Mouse (Mus musculus) hindbrain, embryonic 10.5 days (tissue): Measurements from ENCODE around the gene Prkar2a. TPM values are rescaled to one million over a fixed set of nuclear protein-coding genes. Genes with fewer than 3 reads are reported as not detected.

Experiments
- DNase-seq: peaks from one replicate; pipeline ENCODE4 v3.0.0-alpha.2; 2017; ENCODE audit warnings: low spot score
- H3K27ac ChIP-seq: fragments of 300-500 bp; sonication (generic); 2 replicates; pipeline ENCODE4 v1.5.1; 2016; ENCODE audit warnings: mild to moderate bottlenecking, moderate library complexity
- H3K27me3 ChIP-seq: fragments of 300-500 bp; sonication (generic); 2 replicates; pipeline ENCODE4 v1.6.1; 2016; ENCODE audit warnings: mild to moderate bottlenecking; ENCODE audit not compliant: poor library complexity, insufficient read depth, severe bottlenecking
- H3K36me3 ChIP-seq: fragments of 300-500 bp; sonication (generic); 2 replicates; pipeline ENCODE4 v1.6.1; 2016; ENCODE audit warnings: mild to moderate bottlenecking, moderate library complexity
- H3K4me1 ChIP-seq: fragments of 300-500 bp; sonication (generic); replicated peaks from 2 replicates; pipeline ENCODE4 v1.6.1; 2016; ENCODE audit warnings: mild to moderate bottlenecking
- H3K4me3 ChIP-seq: fragments of 300-500 bp; sonication (generic); 2 replicates; pipeline ENCODE4 v1.5.1; 2016; ENCODE audit warnings: mild to moderate bottlenecking, moderate library complexity
- H3K9me3 ChIP-seq: fragments of 300-500 bp; sonication (generic); 2 replicates; pipeline ENCODE4 v1.6.1; 2016; ENCODE audit warnings: mild to moderate bottlenecking, moderate library complexity
- WGBS: fragments of 180-500 bp; shearing (Covaris S2); methylation state at CpG from one replicate; pipeline ENCODE4 v1.1.7; 2016; 5-methylcytosine and 5-hydroxymethylcytosine counted together
- polyA plus RNA-seq: library from polyadenylated mRNA; unstranded; fragments of >200 nt; fragmentation: Nextera tagmentation; extraction: Ambion mirVana; gene quantifications from 2 replicates; pipeline ENCODE4 v1.2.1, GENCODE M21; 2016

Prkar2a gene
- polyA plus RNA-seq, 1 experiment from 2014 or later: 35.0 TPM

DNA sequence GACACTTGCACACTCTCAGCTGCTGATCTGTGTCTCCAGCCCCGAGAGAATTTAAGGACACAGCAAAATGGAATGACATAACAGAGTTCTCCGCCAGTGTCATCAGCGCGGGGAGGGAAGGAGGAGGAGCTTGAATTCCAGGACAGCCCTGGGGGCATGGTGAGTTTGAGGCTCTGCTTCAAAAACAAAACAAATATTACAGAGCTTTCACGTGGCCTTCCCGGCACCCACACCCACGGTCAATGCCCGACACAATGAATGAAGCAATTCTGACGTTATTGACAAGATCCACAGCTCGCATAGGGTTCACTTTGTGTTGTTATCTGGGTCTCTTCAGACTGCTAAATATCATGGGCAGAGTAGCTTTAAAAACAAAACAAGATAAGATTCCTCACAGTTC is 75.9 kb downstream of the Prkar2a start:
- 79% methylated on average over 10 of the region's 10 CpGs for WGBS
- no peak overlapping the region for H3K27ac ChIP-seq
- no peaks in the 10 kb centered on the region for H3K4me1 ChIP-seq
- H3K27me3 ChIP-seq: no peaks in the 10 kb centered on the region
- no peaks in the 10 kb centered on the region for H3K36me3 ChIP-seq
- DNase-seq: no peak
- H3K9me3 ChIP-seq: no peaks in the 10 kb centered on the region; the same call in 1 of the 2 replicates
- H3K4me3 ChIP-seq: no peak overlapping the region

- Histone ChIP-seq H3K9me3 (peaks cover 4% of the 10 kb centered on the region; the same call in 1 of the 2 replicates), H3K4me3 (no peak overlapping the region), H3K27me3 (no peaks in the 10 kb centered on the region), H3K36me3 (no peaks in the 10 kb centered on the region), H3K4me1 (peaks cover 7% of the 10 kb centered on the region), H3K27ac (no peak overlapping the region)
- 88% methylated on average over 4 of the region's 4 CpGs for WGBS
- DNase-seq: no peak
Observed at GRCm38 (mm10) chr9:108776614-108777013, 87.5 kb downstream of the Prkar2a start.

GRCm38 (mm10) chr9:108777276-108777675 is 88.2 kb downstream of the Prkar2a start:
- H3K4me1 ChIP-seq: peaks cover 14% of the 10 kb centered on the region
- 86% methylated on average over 4 of the region's 4 CpGs for WGBS

GRCm38 (mm10) chr9:108780959-108781358 is 91.8 kb downstream of the Prkar2a start:
- no peaks in the 10 kb centered on the region for H3K27me3 ChIP-seq
- peaks cover 42% of the 10 kb centered on the region for H3K4me1 ChIP-seq
- 0 out of 2 replicates have a peak, but pooled peaks cover under 1% of the 10 kb centered on the region for H3K36me3 ChIP-seq
- no peak for DNase-seq
- H3K4me3 ChIP-seq: no peak overlapping the region
- no peaks in the 10 kb centered on the region for H3K9me3 ChIP-seq
- WGBS: 73% methylated on average over 5 of the region's 5 CpGs
- H3K27ac ChIP-seq: no peak overlapping the region

More at GRCm38 (mm10) chr9:108777276-108777675, 88.2 kb downstream of the Prkar2a start:
- Histone ChIP-seq H3K4me3 (no peak overlapping the region), H3K36me3 (no peaks in the 10 kb centered on the region), H3K27me3 (no peaks in the 10 kb centered on the region), H3K9me3 (peaks cover 3% of the 10 kb centered on the region; the same call in 1 of the 2 replicates), H3K27ac (no peak overlapping the region)
- DNase-seq: no peak

DNA sequence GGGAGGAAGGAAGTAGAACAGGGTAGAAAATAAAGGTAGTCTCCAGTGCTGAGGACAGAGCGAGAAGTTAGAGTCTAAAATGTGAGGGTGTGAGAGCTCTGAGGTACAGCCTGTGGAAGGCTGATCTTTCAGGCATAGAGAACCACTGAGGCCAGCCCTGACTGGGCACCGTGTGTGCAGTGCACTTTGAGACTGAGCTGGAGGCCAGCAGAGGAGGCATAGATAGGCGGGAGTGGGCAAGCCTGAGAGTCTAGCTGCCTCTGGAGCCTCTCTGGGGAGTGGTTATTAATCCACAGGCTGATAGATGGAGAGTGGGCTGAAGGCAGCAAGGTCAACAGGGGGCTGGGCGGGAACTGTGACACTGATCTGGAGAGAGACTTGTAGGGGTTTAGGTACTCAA is 92.8 kb downstream of the Prkar2a start:
- WGBS: 68% methylated on average over 4 of the region's 4 CpGs
- peaks cover 52% of the 10 kb centered on the region for H3K4me1 ChIP-seq
- peaks cover 9% of the 10 kb centered on the region for H3K36me3 ChIP-seq
- H3K4me3 ChIP-seq: no peak overlapping the region
- H3K27ac ChIP-seq: peak overlapping the region; percentile 99
- no peaks in the 10 kb centered on the region for H3K9me3 ChIP-seq
- no peaks in the 10 kb centered on the region for H3K27me3 ChIP-seq
- DNase-seq: no peak

DNA sequence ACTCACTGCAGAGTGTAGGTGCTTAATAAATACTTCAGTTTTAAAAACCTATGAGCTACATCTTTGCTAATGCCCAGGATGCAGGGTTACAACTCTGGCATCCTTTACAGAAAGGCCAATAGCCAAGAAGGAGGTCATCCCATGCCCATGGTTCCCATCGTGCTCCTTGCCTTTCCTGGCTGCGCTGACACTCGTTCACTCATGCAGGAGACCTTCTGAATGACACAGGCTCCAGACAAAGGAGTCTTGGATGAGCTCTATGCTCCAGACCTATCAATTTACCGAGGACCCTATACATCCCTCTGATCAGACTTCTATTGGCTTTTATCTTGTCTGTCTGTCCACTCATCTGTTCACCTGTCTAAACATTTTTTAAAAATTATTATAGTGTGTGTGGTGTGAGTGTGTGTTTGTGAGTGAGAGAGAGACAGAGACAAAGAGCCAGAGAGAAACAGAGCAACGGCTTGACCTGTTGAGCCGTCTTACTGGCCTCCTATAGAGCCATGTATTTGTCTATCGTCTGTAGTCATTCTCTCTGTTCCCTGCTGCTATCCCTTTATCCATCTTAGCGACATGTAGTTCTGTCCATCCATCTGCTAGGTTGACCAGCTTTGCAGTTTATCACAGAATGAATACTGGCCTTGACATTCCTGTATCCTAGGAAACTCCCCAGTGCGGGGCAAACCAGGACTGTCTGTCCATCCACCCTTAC is 93.9 kb downstream of the Prkar2a start:
- H3K4me3 ChIP-seq: peak overlapping the region; percentile 96
- DNase-seq: peak; percentile 32
- no peaks in the 10 kb centered on the region for H3K27me3 ChIP-seq
- peaks cover 20% of the 10 kb centered on the region for H3K36me3 ChIP-seq
- peaks cover 63% of the 10 kb centered on the region for H3K4me1 ChIP-seq
- WGBS: 16% methylated on average over 9 of the region's 9 CpGs
- peak overlapping the region; percentile 99 for H3K27ac ChIP-seq
- no peaks in the 10 kb centered on the region for H3K9me3 ChIP-seq

- Histone ChIP-seq H3K9me3 (no peaks in the 10 kb centered on the region), H3K4me3 (peak within 1 kb of the TSS; percentile 96), H3K27ac (peak within 1 kb of the TSS; percentile 99), H3K4me1 (peaks cover 71% of the 10 kb centered on the region), H3K36me3 (peaks cover 28% of the 10 kb centered on the region), H3K27me3 (no peaks in the 10 kb centered on the region)
- peak; percentile 99 for DNase-seq
- under 1% methylated on average over 56 of the region's 56 CpGs for WGBS
Observed at GRCm38 (mm10) chr9:108783548-108784463, 94.7 kb downstream of the Prkar2a start, which contains the start of gene Ip6k2. TSS of gene Ip6k2 (plus strand) at chr9:108783796.

DNA sequence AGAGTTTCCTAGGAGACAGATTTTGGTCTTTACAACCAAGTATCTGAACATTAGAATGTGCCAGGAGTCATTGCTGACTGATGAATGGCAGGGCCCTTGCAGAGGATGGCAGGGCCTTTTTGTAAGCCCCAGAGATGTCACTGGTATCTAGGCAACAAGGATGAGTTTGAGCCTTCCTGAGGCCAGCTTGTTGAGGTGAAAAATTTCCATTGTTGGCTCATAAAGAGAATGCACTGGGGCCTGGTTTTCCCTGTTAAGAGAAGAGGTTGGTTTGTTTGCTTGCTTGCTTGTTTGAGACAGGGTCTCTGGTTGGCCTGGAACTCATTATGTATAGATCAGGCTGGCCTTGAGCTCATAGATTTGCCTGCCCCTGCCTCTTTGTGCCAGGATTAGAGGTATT is 96.3 kb downstream of the Prkar2a start:
- H3K27me3 ChIP-seq: no peaks in the 10 kb centered on the region
- peak; percentile 53 for DNase-seq
- peak overlapping the region; percentile 99 for H3K27ac ChIP-seq
- no peaks in the 10 kb centered on the region for H3K9me3 ChIP-seq
- H3K36me3 ChIP-seq: peaks cover 33% of the 10 kb centered on the region
- H3K4me3 ChIP-seq: peak overlapping the region; percentile 96
- H3K4me1 ChIP-seq: peaks cover 85% of the 10 kb centered on the region

GRCm38 (mm10) chr9:108786494-108786893 is 97.4 kb downstream of the Prkar2a start:
- Histone ChIP-seq H3K27me3 (no peaks in the 10 kb centered on the region), H3K4me3 (peak overlapping the region; percentile 96), H3K9me3 (no peaks in the 10 kb centered on the region), H3K27ac (no peak overlapping the region), H3K36me3 (peaks cover 33% of the 10 kb centered on the region), H3K4me1 (peaks cover 81% of the 10 kb centered on the region)
- DNase-seq: no peak
- WGBS: 96% methylated on average over 1 of the region's 1 CpGs

GRCm38 (mm10) chr9:108787080-108787479 is 98.0 kb downstream of the Prkar2a start:
- H3K9me3 ChIP-seq: no peaks in the 10 kb centered on the region
- peaks cover 81% of the 10 kb centered on the region for H3K4me1 ChIP-seq
- H3K36me3 ChIP-seq: peaks cover 33% of the 10 kb centered on the region
- H3K27ac ChIP-seq: no peak overlapping the region
- H3K27me3 ChIP-seq: no peaks in the 10 kb centered on the region
- no peak overlapping the region for H3K4me3 ChIP-seq
- no peak for DNase-seq
- WGBS: 90% methylated on average over 2 of the region's 2 CpGs

DNA sequence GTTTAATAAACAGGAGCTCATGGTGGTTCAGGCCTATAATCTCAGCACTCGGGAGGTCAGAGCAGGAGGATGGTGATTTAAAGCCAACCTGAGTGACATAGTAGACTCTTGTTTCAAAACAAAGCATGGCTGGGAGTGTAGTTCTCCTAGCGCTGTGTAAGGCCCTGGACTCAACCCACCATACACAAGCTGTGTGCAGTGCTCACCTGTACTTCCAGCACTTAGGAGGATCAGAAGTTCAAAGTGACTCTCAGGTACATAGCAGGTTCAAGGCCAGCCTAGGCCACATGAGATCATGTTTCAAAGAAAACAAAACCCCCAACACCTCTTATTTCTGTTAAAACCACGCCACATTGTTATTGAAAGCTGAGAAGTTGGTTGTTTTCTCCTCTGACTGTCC is 99.6 kb downstream of the Prkar2a start:
- no peaks in the 10 kb centered on the region for H3K9me3 ChIP-seq
- no peak overlapping the region for H3K4me3 ChIP-seq
- H3K36me3 ChIP-seq: peaks cover 37% of the 10 kb centered on the region
- peaks cover 76% of the 10 kb centered on the region for H3K4me1 ChIP-seq
- DNase-seq: no peak
- WGBS: 75% methylated on average over 3 of the region's 3 CpGs
- H3K27ac ChIP-seq: no peak overlapping the region
- no peaks in the 10 kb centered on the region for H3K27me3 ChIP-seq

DNA sequence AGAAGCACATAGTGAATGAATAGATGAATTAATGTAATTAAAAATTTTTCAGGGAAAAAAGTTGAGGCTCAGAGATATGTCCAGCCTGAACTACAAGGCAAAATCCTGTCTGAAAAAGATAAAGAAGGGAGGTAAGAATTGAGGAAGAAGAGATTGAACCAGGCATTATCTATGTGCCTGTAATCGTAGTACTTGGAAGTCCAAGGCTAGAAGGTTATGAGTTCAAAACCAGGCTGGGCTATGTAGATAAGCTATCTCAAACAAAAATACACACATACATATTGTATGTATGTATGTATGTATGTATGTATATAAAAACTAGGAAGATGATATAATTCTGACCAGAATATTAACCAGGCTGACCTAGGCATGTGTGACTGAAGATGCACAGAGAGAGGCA is 103.2 kb downstream of the Prkar2a start:
- H3K4me1 ChIP-seq: peaks cover 77% of the 10 kb centered on the region
- peaks cover 46% of the 10 kb centered on the region for H3K36me3 ChIP-seq
- no peaks in the 10 kb centered on the region for H3K27me3 ChIP-seq
- DNase-seq: no peak
- H3K9me3 ChIP-seq: no peaks in the 10 kb centered on the region
- H3K4me3 ChIP-seq: no peak overlapping the region
- 89% methylated on average over 1 of the region's 1 CpGs for WGBS
- no peak overlapping the region for H3K27ac ChIP-seq

GRCm38 (mm10) chr9:108792730-108793129 is 103.6 kb downstream of the Prkar2a start:
- peaks cover 46% of the 10 kb centered on the region for H3K36me3 ChIP-seq
- H3K4me3 ChIP-seq: no peak overlapping the region
- no peaks in the 10 kb centered on the region for H3K9me3 ChIP-seq
- peaks cover 73% of the 10 kb centered on the region for H3K4me1 ChIP-seq
- no peak overlapping the region for H3K27ac ChIP-seq
- DNase-seq: no peak
- 66% methylated on average over 3 of the region's 3 CpGs for WGBS
- H3K27me3 ChIP-seq: no peaks in the 10 kb centered on the region
